Mouse (Mus musculus) lung, postnatal 0 days (tissue): ENCODE data around the gene Slc28a3.

Experiments
- CTCF ChIP-seq: IDR thresholded peaks from 2 replicates; pipeline ENCODE4 v1.5.1; 2016; ENCODE audit warnings: antibody characterized with exemption, mild to moderate bottlenecking
- EP300 ChIP-seq: IDR thresholded peaks from 2 replicates; pipeline ENCODE4 v1.6.1; 2016; ENCODE audit warnings: antibody characterized with exemption, mild to moderate bottlenecking, control low read depth

- TF ChIP-seq CTCF (no peak), EP300 (no peak)
These were observed 75.8 kb downstream of the Slc28a3 start for GRCm38 (mm10) chr13:58534861-58535260.
